Mouse (Mus musculus) kidney, postnatal 0 days (tissue): Measurements from ENCODE around the gene Med25. TPM values are rescaled to one million over a fixed set of nuclear protein-coding genes. Genes with fewer than 3 reads are reported as not detected.

Source experiments
- ATAC-seq: fragments of 200-750 bp; cut with Nextera tagmentation; replicated peaks from 2 replicates; pipeline ENCODE4 v1.8.0; 2017; ENCODE audit warnings: low read depth, moderate number of reproducible peaks, moderate TSS enrichment, moderate library complexity; ENCODE audit not compliant: low FRiP score
- DNase-seq: peaks from one replicate; pipeline ENCODE4 v3.0.0-alpha.2; 2016; ENCODE audit warnings: low spot score
- H3K27ac ChIP-seq: fragments of 300-500 bp; sonication (generic); 2 replicates; pipeline ENCODE4 v1.5.1; 2014; ENCODE audit warnings: mild to moderate bottlenecking
- H3K27me3 ChIP-seq: fragments of 300-500 bp; sonication (generic); 2 replicates; pipeline ENCODE4 v1.6.1; 2014; ENCODE audit warnings: low read length, mixed read lengths; ENCODE audit not compliant: insufficient read depth
- H3K36me3 ChIP-seq: fragments of 300-500 bp; sonication (generic); 2 replicates; pipeline ENCODE4 v1.6.1; 2014; ENCODE audit warnings: low read length, mixed read lengths; ENCODE audit not compliant: insufficient read depth
- H3K4me1 ChIP-seq: fragments of 300-500 bp; sonication (generic); replicated peaks from 2 replicates; pipeline ENCODE4 v1.6.1; 2014; ENCODE audit warnings: antibody characterized with exemption, low read length, mixed read lengths; ENCODE audit not compliant: insufficient read depth
- H3K4me2 ChIP-seq: fragments of 300-500 bp; sonication (generic); 2 replicates; pipeline ENCODE4 v1.6.1; 2014; ENCODE audit warnings: mild to moderate bottlenecking, low read length, moderate library complexity, mixed read lengths
- H3K4me3 ChIP-seq: fragments of 300-500 bp; sonication (generic); replicated peaks from 2 replicates; pipeline ENCODE4 v1.5.1; 2014; ENCODE audit warnings: low read depth, low read length
- H3K9ac ChIP-seq: fragments of 300-500 bp; sonication (generic); 2 replicates; pipeline ENCODE4 v1.6.1; 2014; ENCODE audit warnings: low read depth, low read length
- H3K9me3 ChIP-seq: fragments of 300-500 bp; sonication (generic); replicated peaks from 2 replicates; pipeline ENCODE4 v1.6.1; 2016; ENCODE audit warnings: low read length, inconsistent platforms, mixed read lengths
- CTCF ChIP-seq: IDR thresholded peaks from 2 replicates; pipeline ENCODE4 v1.5.1; 2016; ENCODE audit warnings: antibody characterized with exemption, low read depth, mild to moderate bottlenecking, moderate library complexity
- WGBS: fragments of 180-500 bp; shearing (Covaris S2); extraction: QIAGEN DNeasy Blood & Tissue Kit; methylation state at CpG from one replicate; pipeline ENCODE4 v1.1.7; 2014; 5-methylcytosine and 5-hydroxymethylcytosine counted together
- microRNA counts: library from miRNA; unstranded; fragments of <30 nt; microRNA quantifications from one replicate; lab custom pipeline; 2015
- microRNA-seq: library from miRNA; unstranded; fragments of <30 nt; microRNA quantifications from one replicate; pipeline ENCODE4, GENCODE M21; 2016
- polyA plus RNA-seq: library from polyadenylated mRNA; unstranded; fragments of >200 nt; fragmentation: Nextera tagmentation; extraction: Ambion mirVana; gene quantifications from 2 replicates; pipeline ENCODE4 v1.2.1, GENCODE M21; 2015

Gene Med25
- polyA plus RNA-seq, 1 experiment from 2014 or later: 91.4 TPM

DNA sequence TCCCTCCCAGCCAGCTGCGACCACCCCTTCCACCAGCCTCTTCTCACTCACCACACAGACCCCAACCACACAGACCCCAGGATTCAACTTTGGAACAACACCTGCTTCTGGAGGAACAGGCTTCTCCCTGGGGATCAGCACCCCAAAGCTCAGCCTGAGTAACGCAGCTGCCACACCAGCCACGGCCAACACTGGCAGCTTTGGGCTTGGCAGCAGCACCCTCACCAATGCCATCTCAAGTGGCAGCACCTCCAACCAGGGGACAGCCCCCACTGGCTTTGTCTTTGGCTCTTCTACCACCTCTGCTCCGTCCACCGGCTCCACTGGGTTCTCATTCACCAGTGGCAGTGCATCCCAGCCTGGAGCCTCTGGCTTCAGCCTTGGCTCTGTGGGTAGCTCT, 63.8 kb downstream of the Med25 start:
- no peak overlapping the region for H3K4me3 ChIP-seq
- no peak for DNase-seq
- H3K4me2 ChIP-seq: no peak overlapping the region
- ATAC-seq: no peak
- H3K27ac ChIP-seq: no peak overlapping the region
- no peaks in the 10 kb centered on the region for H3K4me1 ChIP-seq
- peaks cover 32% of the 10 kb centered on the region for H3K36me3 ChIP-seq
- 91% methylated on average over 5 of the region's 5 CpGs for WGBS
- TF ChIP-seq CTCF: no peak
- no peaks in the 10 kb centered on the region for H3K9me3 ChIP-seq
- H3K27me3 ChIP-seq: no peaks in the 10 kb centered on the region
- H3K9ac ChIP-seq: no peak overlapping the region

DNA sequence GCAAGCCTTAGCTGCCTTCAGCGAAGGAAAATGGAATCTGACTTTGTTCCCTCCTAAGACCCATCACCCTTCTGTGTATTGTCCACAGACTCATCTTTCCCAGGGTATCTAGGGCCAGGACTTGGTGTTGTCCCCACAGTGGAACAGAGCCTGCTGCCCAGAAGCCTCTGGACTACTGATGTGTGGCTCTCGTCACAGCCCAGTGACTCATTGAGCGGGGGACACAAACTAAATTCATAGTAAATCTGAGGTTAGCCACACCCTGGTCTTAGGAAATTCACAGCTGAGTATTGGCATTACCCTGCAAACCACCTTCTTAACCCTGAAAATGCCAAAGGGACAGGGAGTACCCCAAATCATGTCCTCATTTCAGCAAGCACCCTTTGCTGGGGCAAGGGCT, 65.7 kb downstream of the Med25 start:
- Histone ChIP-seq H3K4me2 (no peak overlapping the region), H3K36me3 (peaks cover 29% of the 10 kb centered on the region), H3K27ac (no peak overlapping the region), H3K9ac (no peak overlapping the region), H3K4me1 (no peaks in the 10 kb centered on the region), H3K27me3 (no peaks in the 10 kb centered on the region), H3K4me3 (no peak overlapping the region), H3K9me3 (no peaks in the 10 kb centered on the region)
- WGBS: 52% methylated on average over 3 of the region's 3 CpGs
- ATAC-seq (no peak), DNase-seq (no peak)
- no peak for TF ChIP-seq CTCF

MicroRNA genes within 50 kb of the gene (microRNA counts, 519-probe panel; counts per million panel counts)
- 330 counts per million, percentile 68 among the panel's probes with 10 or more counts for microRNA mmu-miR-707 (lab: Ali Mortazavi, UCI)

Small RNAs within 50 kb of the gene (microRNA-seq; reads per million reads assigned to microRNA genes)
- gene Mir707: not detected

Other genes starting within 250 kb of the Med25 start
- 2.5 and 3.6 TPM in 2 replicates for gene Myh14, start 221.9 kb downstream of the Med25 start, polyA plus RNA-seq
- not detected in 2 replicates for gene Izumo2, start 184.0 kb downstream of the Med25 start, polyA plus RNA-seq
- 45.3 and 49.3 TPM in 2 replicates for gene Vrk3, start 144.3 kb downstream of the Med25 start, polyA plus RNA-seq
- 0.87 and 0.89 TPM in 2 replicates for gene Zfp473, start 141.7 kb downstream of the Med25 start, polyA plus RNA-seq
- gene Nup62, start 76.6 kb downstream of the Med25 start, polyA plus RNA-seq: 57.6 and 62.4 TPM in 2 replicates
- gene Il4i1, start 76.3 kb downstream of the Med25 start, polyA plus RNA-seq: 0.88 and 1.0 TPM in 2 replicates
- 4.2 and 5.3 TPM in 2 replicates for gene Atf5, start 76.1 kb downstream of the Med25 start, polyA plus RNA-seq
- gene Akt1s1, start 43.7 kb downstream of the Med25 start, polyA plus RNA-seq: 108 and 111 TPM in 2 replicates
- 78.0 and 87.0 TPM in 2 replicates for gene Tbc1d17, start 43.6 kb downstream of the Med25 start, polyA plus RNA-seq
- 34.0 and 36.4 TPM in 2 replicates for gene Pnkp, start 35.6 kb downstream of the Med25 start, polyA plus RNA-seq
- gene Ptov1, start 22.9 kb downstream of the Med25 start, polyA plus RNA-seq: 377 and 412 TPM in 2 replicates
- gene Fuz, start 3.4 kb upstream of the Med25 start, polyA plus RNA-seq: 19.9 and 21.1 TPM in 2 replicates
- gene Ap2a1, start 36.8 kb upstream of the Med25 start, polyA plus RNA-seq: 55.8 and 55.9 TPM in 2 replicates
- gene Tsks, start 50.5 kb upstream of the Med25 start, polyA plus RNA-seq: 0.13 and 0.14 TPM in 2 replicates
- gene Cpt1c, start 82.1 kb upstream of the Med25 start, polyA plus RNA-seq: 13.2 and 13.7 TPM in 2 replicates
- gene Prmt1, start 93.9 kb upstream of the Med25 start, polyA plus RNA-seq: 414 and 449 TPM in 2 replicates
- 73.6 and 76.0 TPM in 2 replicates for gene Irf3, start 104.9 kb upstream of the Med25 start, polyA plus RNA-seq
- 42.8 and 43.4 TPM in 2 replicates for gene Bcl2l12, start 106.0 kb upstream of the Med25 start, polyA plus RNA-seq
- gene Scaf1, start 123.7 kb upstream of the Med25 start, polyA plus RNA-seq: 25.6 and 27.3 TPM in 2 replicates
- 47.6 and 53.0 TPM in 2 replicates for gene Rras, start 125.2 kb upstream of the Med25 start, polyA plus RNA-seq
- gene Prr12, start 160.2 kb upstream of the Med25 start, polyA plus RNA-seq: 5.8 and 6.1 TPM in 2 replicates
- 65.0 and 65.3 TPM in 2 replicates for gene Nosip, start 169.7 kb upstream of the Med25 start, polyA plus RNA-seq
- 44.3 and 45.1 TPM in 2 replicates for gene Prrg2, start 170.0 kb upstream of the Med25 start, polyA plus RNA-seq
- gene Rcn3, start 199.5 kb upstream of the Med25 start, polyA plus RNA-seq: 215 and 228 TPM in 2 replicates
- gene Fcgrt, start 211.1 kb upstream of the Med25 start, polyA plus RNA-seq: 134 and 145 TPM in 2 replicates
- gene Rps11, start 231.7 kb upstream of the Med25 start, polyA plus RNA-seq: 1,486 and 1,553 TPM in 2 replicates
- 1,804 and 1,959 TPM in 2 replicates for gene Rpl13a, start 236.0 kb upstream of the Med25 start, polyA plus RNA-seq
- gene Gm45713, start 243.5 kb upstream of the Med25 start, polyA plus RNA-seq: 0.83 and 1.3 TPM in 2 replicates
- 2.2 and 2.4 TPM in 2 replicates for gene Flt3l, start 243.7 kb upstream of the Med25 start, polyA plus RNA-seq